Mouse (Mus musculus) liver, adult 2 months (tissue): ENCODE results near the gene Hoxa5. TPM values are rescaled to one million over a fixed set of nuclear protein-coding genes. Genes with fewer than 3 reads are reported as not detected.

Experiments
- DNase-seq: peaks from one replicate; pipeline ENCODE4 v3.0.0-alpha.2; 2011; ENCODE audit warnings: low read depth, low spot score; ENCODE audit errors: extremely low read depth
- H3K27ac ChIP-seq: fragments of 200-500 bp; replicated peaks from 2 replicates; pipeline ENCODE4 v1.5.1; 2012; ENCODE audit warnings: low read depth, mild to moderate bottlenecking, control low read depth, inconsistent platforms, low read length; ENCODE audit not compliant: insufficient read depth
- H3K27me3 ChIP-seq: fragments of 200-500 bp; 2 replicates; pipeline ENCODE4 v1.6.1; 2012; ENCODE audit warnings: mild to moderate bottlenecking, moderate library complexity, low read length, inconsistent platforms; ENCODE audit not compliant: control insufficient read depth, insufficient read depth
- H3K36me3 ChIP-seq: fragments of 200-500 bp; 2 replicates; pipeline ENCODE4 v1.6.1; 2012; ENCODE audit warnings: low read length, inconsistent platforms; ENCODE audit not compliant: control insufficient read depth, insufficient read depth
- H3K4me1 ChIP-seq: fragments of 200-500 bp; 2 replicates; pipeline ENCODE4 v1.6.1; 2011; ENCODE audit warnings: low read length; ENCODE audit not compliant: control insufficient read depth, insufficient read depth
- H3K4me3 ChIP-seq: fragments of 200-500 bp; 2 replicates; pipeline ENCODE4 v1.5.1; 2011; ENCODE audit warnings: low read depth, mild to moderate bottlenecking, control low read depth, low read length, moderate library complexity; ENCODE audit not compliant: insufficient read depth
- H3K79me2 ChIP-seq: fragments of 200-500 bp; 2 replicates; pipeline ENCODE4 v1.6.1; 2012; ENCODE audit warnings: inconsistent platforms, mild to moderate bottlenecking, low read length, moderate library complexity; ENCODE audit not compliant: control insufficient read depth, insufficient read depth
- H3K9ac ChIP-seq: fragments of 200-500 bp; 2 replicates; pipeline ENCODE4 v1.6.1; 2012; ENCODE audit warnings: low read depth, mild to moderate bottlenecking, control low read depth, inconsistent platforms, low read length
- CTCF ChIP-seq: fragments of 200-500 bp; IDR thresholded peaks from 2 replicates; pipeline ENCODE4 v1.5.1; 2011; ENCODE audit warnings: low read depth, low read length, control low read depth
- POLR2A ChIP-seq: fragments of 200-500 bp; IDR thresholded peaks from 2 replicates; pipeline ENCODE4 v1.6.1; 2011; ENCODE audit warnings: low read length, control low read depth; ENCODE audit not compliant: insufficient read depth; ENCODE audit errors: extremely low read depth
- WGBS: fragments of 180-500 bp; shearing (Covaris S2); methylation state at CpG from one replicate; pipeline ENCODE4 v1.1.7; 2018; 5-methylcytosine and 5-hydroxymethylcytosine counted together
- polyA plus RNA-seq: library from polyadenylated mRNA; depleted of rRNA; stranded (reverse); fragments of >200 nt; gene quantifications from 2 replicates; pipeline ENCODE4 v1.2.3, GENCODE M21; 2012; rRNA removed
- total RNA-seq: library from RNA; depleted of rRNA; stranded (reverse); fragments of >200 nt; gene quantifications from 2 replicates; pipeline ENCODE4 v1.2.3, GENCODE M21; 2014; rRNA removed

Hoxa5 gene
- 0.28 and 0.40 TPM in 2 replicates for total RNA-seq
- polyA plus RNA-seq, result 0.10 and 0.16 TPM in 2 replicates

DNA sequence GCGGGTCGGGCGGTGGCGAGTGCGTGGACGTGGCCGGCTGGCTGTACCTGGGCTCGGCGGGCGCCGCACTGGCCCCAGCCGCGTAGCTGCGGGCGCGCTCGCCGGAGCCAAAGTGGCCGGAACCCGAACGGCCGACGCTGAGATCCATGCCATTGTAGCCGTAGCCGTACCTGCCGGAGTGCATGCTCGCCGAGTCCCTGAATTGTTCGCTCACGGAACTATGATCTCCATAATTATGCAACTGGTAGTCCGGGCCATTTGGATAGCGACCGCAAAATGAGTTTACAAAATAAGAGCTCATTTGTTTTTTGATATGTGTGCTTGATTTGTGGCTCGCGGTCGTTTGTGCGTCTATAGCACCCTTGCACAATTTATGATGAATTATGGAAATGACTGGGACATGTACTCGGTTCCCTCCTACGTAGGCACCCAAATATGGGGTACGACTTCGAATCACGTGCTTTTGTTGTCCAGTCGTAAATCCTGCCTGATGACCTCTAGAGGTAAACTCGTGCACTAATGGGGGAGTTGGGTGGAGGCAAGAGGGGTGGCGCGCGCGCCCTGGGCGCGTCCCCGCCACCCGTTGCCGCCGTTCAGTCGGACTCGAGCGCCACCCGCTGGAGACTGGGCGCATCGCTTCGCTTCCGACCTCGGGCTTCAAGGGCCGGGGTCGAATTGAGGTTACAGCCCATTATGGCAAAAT lies at the start of gene Hoxa5:
Hoxa5 (minus strand) TSS at position 538 of the 703 bp plus-strand sequence.
- DNase-seq, result peak; percentile 43
- Histone ChIP-seq H3K79me2 (no peaks in the 10 kb centered on the region), H3K4me1 (no peaks in the 10 kb centered on the region; the same call in 1 of the 2 replicates), H3K36me3 (no peaks in the 10 kb centered on the region), H3K4me3 (peak within 1 kb of the TSS; percentile 60), H3K27ac (peak within 1 kb of the TSS; percentile 26), H3K9ac (peak within 1 kb of the TSS; percentile 74), H3K27me3 (peaks cover 36% of the 10 kb centered on the region)
- 4% methylated on average over 65 of the region's 65 CpGs for WGBS
- peak; percentile 82 for TF ChIP-seq CTCF
- TF ChIP-seq POLR2A, result no peak

GRCm38 (mm10) chr6:52253511-52254500 lies 49.4 kb upstream of the Hoxa5 start:
- no peak for DNase-seq
- Histone ChIP-seq H3K27ac (no peak overlapping the region), H3K4me3 (no peak overlapping the region), H3K27me3 (peaks cover 44% of the 10 kb centered on the region), H3K36me3 (no peaks in the 10 kb centered on the region), H3K4me1 (no peaks in the 10 kb centered on the region), H3K79me2 (no peaks in the 10 kb centered on the region), H3K9ac (no peak overlapping the region)
- WGBS, result 4% methylated on average over 59 of the region's 59 CpGs
- TF ChIP-seq CTCF, result no peak
- TF ChIP-seq POLR2A, result no peak

- Histone ChIP-seq H3K36me3 (no peaks in the 10 kb centered on the region), H3K4me3 (no peak overlapping the region), H3K9ac (no peak overlapping the region), H3K79me2 (no peaks in the 10 kb centered on the region), H3K27ac (no peak overlapping the region), H3K27me3 (peaks cover 52% of the 10 kb centered on the region), H3K4me1 (no peaks in the 10 kb centered on the region)
- WGBS, result 4% methylated on average over 35 of the region's 35 CpGs
- DNase-seq, result no peak
- TF ChIP-seq CTCF, result no peak
- no peak for TF ChIP-seq POLR2A
These were observed 48.5 kb upstream of the Hoxa5 start for GRCm38 (mm10) chr6:52252775-52253376.

DNA sequence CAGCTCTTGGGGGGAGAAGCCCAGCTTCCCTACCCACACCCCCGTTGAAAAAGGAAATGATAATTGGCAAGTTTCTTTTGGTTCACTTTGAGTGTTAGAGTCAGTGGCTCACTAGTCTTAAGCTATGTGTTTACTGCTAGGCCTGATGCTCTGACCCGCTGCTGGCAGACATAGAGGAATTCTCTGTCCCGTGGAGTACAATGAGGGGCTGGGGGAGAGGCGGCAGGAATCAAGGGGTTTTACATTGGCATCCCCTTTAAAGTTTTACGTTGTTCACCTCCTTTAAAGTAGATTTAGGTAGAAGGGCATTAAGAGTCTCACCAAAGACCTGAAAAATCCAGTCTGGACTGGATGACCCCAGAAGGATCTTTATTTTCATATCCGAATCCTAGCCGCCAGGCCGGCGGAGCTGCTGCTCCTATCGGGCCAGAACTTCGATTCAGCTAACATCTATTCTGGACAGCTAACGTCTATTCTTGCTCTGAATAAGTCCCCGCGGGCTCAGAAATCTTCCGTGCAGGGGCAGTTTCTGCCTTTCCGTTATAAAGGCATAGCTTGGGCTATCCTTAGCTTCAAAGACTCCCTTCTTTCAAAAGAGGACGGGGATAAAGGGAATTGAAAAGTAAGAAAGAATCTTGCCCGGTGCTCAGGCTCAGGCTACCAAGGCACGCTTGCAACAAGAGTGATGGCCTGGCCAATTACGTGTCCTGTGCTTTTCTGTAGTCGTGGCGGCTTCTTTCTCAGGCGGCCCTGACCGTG lies 47.8 kb upstream of the Hoxa5 start:
- WGBS, result 8% methylated on average over 24 of the region's 24 CpGs
- Histone ChIP-seq H3K27ac (no peak overlapping the region), H3K4me3 (no peak overlapping the region), H3K79me2 (no peaks in the 10 kb centered on the region), H3K27me3 (peaks cover 52% of the 10 kb centered on the region), H3K36me3 (no peaks in the 10 kb centered on the region), H3K4me1 (no peaks in the 10 kb centered on the region), H3K9ac (no peak overlapping the region)
- no peak for TF ChIP-seq CTCF
- TF ChIP-seq POLR2A, result no peak
- DNase-seq, result no peak

DNA sequence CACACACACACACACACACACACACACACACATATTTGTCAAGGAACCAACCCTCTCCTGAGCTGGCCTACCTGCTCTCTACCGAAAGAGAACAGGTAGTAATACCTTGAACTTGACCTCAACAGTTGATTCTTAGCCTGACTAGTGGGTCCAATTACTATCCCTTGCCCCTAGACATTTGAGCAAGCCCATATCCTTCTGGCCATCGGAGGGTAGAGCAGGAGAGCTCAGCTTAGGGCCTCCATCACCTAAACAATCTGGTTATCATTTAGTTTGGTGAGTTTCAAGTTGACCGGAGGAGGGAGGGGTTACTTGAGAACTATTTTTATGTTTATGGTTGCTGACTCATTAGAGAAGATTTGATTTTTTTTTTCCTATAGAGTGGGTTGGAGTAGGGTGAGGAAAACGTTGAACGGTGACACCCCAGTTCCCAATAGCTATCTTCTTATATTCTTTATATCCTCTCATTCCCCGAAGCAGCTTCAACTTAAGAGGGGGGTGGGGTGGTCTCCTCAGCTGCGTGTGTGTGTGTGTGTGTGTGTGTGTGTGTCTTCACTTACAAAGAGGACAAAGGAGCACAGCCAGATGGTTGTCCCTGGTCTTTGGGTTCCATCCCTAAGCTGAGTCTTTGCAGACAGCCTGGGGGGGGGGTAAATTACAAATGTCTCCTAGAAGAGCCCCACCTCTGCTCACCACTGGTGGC lies 46.9 kb upstream of the Hoxa5 start:
- no peak overlapping the region for H3K4me3 ChIP-seq
- no peaks in the 10 kb centered on the region for H3K79me2 ChIP-seq
- WGBS, result 16% methylated on average over 7 of the region's 7 CpGs
- DNase-seq, result no peak
- no peaks in the 10 kb centered on the region for H3K4me1 ChIP-seq
- no peak overlapping the region for H3K27ac ChIP-seq
- H3K27me3 ChIP-seq, result peaks cover 56% of the 10 kb centered on the region
- no peak overlapping the region for H3K9ac ChIP-seq
- no peak for TF ChIP-seq CTCF
- no peak for TF ChIP-seq POLR2A
- H3K36me3 ChIP-seq, result no peaks in the 10 kb centered on the region
